Mouse (Mus musculus) frontal cortex, adult (tissue): ENCODE results near the gene A630010A05Rik.
"Not testable (repeated sequence)": the region's sequence is repeated elsewhere in the genome, so short reads cannot be mapped to it uniquely, and the experiment has no call there.

ENCODE experiments used
- ATAC-seq: cut with Nextera tagmentation; 2 replicates; pipeline ENCODE4 v1.9.2; 2017; ENCODE audit warnings: mild to moderate bottlenecking, moderate library complexity, mixed read lengths; ENCODE audit not compliant: low TSS enrichment

The A630010A05Rik gene

DNA sequence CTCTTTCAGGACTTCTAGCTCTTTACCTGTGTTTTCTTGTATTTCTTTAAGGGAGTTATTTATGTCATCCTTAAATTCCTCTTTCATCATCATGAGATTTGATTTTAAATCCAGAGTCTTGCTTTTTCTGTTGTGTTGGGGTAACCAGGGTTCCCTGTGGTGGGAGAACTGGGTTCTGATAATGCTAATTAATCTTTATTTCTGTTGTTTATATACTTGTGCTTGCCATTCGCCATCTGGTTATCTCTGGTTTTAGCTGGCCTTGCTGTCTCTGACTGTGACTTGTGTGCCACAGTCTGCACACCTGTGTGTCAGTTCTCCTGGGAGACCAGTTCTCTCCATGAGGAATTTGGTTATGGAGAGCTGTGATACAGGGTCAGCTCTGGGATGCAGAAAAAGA is at the start of gene A630010A05Rik:
A630010A05Rik (plus strand) TSS at position 301 of the 400 bp plus-strand sequence.
- ATAC-seq, result no peak

GRCm38 (mm10) chr16:14535766-14536165 is 26.4 kb upstream of the A630010A05Rik start:
- ATAC-seq, result no peak

GRCm38 (mm10) chr16:14557191-14557590 is 4.9 kb upstream of the A630010A05Rik start:
- ATAC-seq, result not testable (repeated sequence)
